Mouse (Mus musculus) myocyte (in vitro differentiated cells): ENCODE data around the gene Adprhl2. TPM values are rescaled to one million over a fixed set of nuclear protein-coding genes. Genes with fewer than 3 reads are reported as not detected.

Experiments
- H3K27me3 ChIP-seq: one replicate; pipeline ENCODE4 v1.6.1; 2011; ENCODE audit not compliant: control insufficient read depth, insufficient read depth, insufficient read length
- H3K36me3 ChIP-seq: one replicate; pipeline ENCODE4 v1.6.1; 2011; ENCODE audit not compliant: control insufficient read depth, insufficient read depth
- H3K4me2 ChIP-seq: one replicate; pipeline ENCODE4 v1.6.1; 2011; ENCODE audit warnings: low read depth, control low read depth
- H3K4me3 ChIP-seq: one replicate; pipeline ENCODE4 v1.5.1; 2011; ENCODE audit warnings: mild to moderate bottlenecking, control low read depth, moderate library complexity
- H3K79me2 ChIP-seq: one replicate; pipeline ENCODE4 v1.6.1; 2011; ENCODE audit not compliant: control insufficient read depth, insufficient read depth
- H3ac ChIP-seq: one replicate; pipeline ENCODE4 v1.6.1; 2011; ENCODE audit not compliant: control insufficient read depth, insufficient read length
- CEBPB ChIP-seq: IDR thresholded peaks from 2 replicates; pipeline ENCODE4 v1.6.1; 2011; ENCODE audit warnings: mild to moderate bottlenecking, moderate library complexity; ENCODE audit not compliant: poor library complexity, insufficient read depth, severe bottlenecking
- E2F4 ChIP-seq: IDR thresholded peaks from one replicate; pipeline ENCODE4 v1.6.1; 2011; ENCODE audit warnings: mild to moderate bottlenecking, control low read depth, moderate library complexity; ENCODE audit not compliant: insufficient read depth
- MAX ChIP-seq: IDR thresholded peaks from one replicate; pipeline ENCODE4 v1.6.1; 2011; ENCODE audit warnings: low read depth, mild to moderate bottlenecking, control low read depth
- MYOD1 ChIP-seq, 3 experiments: IDR thresholded peaks; one replicate each; pipeline ENCODE4 v1.6.1; 2011; ENCODE audit warnings: control low read depth in 2 of 3, low read depth in 2 of 3, mild to moderate bottlenecking in 2 of 3, moderate library complexity in 1 of 3; ENCODE audit not compliant: insufficient read length in 2 of 3, control insufficient read depth in 1 of 3
- MYOG ChIP-seq, 3 experiments: IDR thresholded peaks; one replicate each; pipeline ENCODE4 v1.6.1; 2011; ENCODE audit warnings: control low read depth in 2 of 3, low read depth in 2 of 3, mild to moderate bottlenecking in 2 of 3; ENCODE audit not compliant: insufficient read length in 2 of 3, control insufficient read depth in 1 of 3, insufficient read depth in 1 of 3
- POLR2A ChIP-seq: IDR thresholded peaks from one replicate; pipeline ENCODE4 v1.6.1; 2011; ENCODE audit warnings: low read depth, mild to moderate bottlenecking, control low read depth, moderate library complexity; ENCODE audit not compliant: insufficient read length
- POLR2AphosphoS2 ChIP-seq: IDR thresholded peaks from one replicate; pipeline ENCODE4 v1.6.1; 2011; ENCODE audit warnings: low read depth, control low read depth; ENCODE audit not compliant: insufficient read length
- REST ChIP-seq: IDR thresholded peaks from one replicate; pipeline ENCODE4 v1.6.1; 2011; ENCODE audit warnings: mild to moderate bottlenecking, control low read depth, moderate library complexity; ENCODE audit not compliant: insufficient read depth, insufficient read length
- SRF ChIP-seq: IDR thresholded peaks from one replicate; pipeline ENCODE4 v1.6.1; 2011; ENCODE audit warnings: low read depth; ENCODE audit not compliant: control insufficient read depth, insufficient read length
- TCF12 ChIP-seq: IDR thresholded peaks from one replicate; pipeline ENCODE4 v1.6.1; 2011; ENCODE audit warnings: mild to moderate bottlenecking, control low read depth; ENCODE audit not compliant: poor library complexity, insufficient read depth, severe bottlenecking
- TCF3 ChIP-seq: IDR thresholded peaks from one replicate; pipeline ENCODE4 v1.6.1; 2011; ENCODE audit warnings: low read depth, control low read depth; ENCODE audit not compliant: insufficient read length
- USF1 ChIP-seq: IDR thresholded peaks from one replicate; pipeline ENCODE4 v1.6.1; 2011; ENCODE audit warnings: low read depth, mild to moderate bottlenecking, control low read depth, moderate library complexity
- polyA plus RNA-seq: library from polyadenylated mRNA; unstranded; fragments of >200 nt; fragmentation: generic; extraction: Trizol; gene quantifications from one replicate; pipeline ENCODE4 v1.2.1, GENCODE M21; 2012; ENCODE audit warnings: missing spikeins

Adprhl2 gene
- polyA plus RNA-seq, 1 experiment: 31.5 TPM

DNA sequence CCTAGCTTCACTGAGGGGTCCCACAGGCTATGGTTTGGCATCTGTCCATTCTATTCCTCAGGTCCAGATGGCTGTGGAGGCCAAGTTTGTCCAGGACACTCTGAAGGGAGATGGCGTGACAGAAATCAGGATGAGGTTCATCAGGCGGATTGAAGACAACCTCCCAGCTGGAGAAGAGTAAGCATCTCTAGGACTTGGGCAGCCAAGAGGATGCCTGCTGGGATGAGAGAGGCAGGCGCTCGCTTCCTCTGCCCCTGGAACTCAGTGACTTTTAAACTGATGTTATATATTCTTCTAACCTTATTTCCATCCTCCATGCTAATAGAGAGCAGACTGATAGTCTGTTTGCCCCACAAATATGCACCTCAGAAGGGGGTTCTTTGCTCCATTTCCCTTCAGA is 46.4 kb downstream of the Adprhl2 start:
- H3ac ChIP-seq: no peak overlapping the region
- no peaks in the 10 kb centered on the region for H3K27me3 ChIP-seq
- H3K79me2 ChIP-seq: no peaks in the 10 kb centered on the region
- H3K4me3 ChIP-seq: no peak overlapping the region
- H3K36me3 ChIP-seq: peaks cover 6% of the 10 kb centered on the region
- TF ChIP-seq MYOG (IDR thresholded peaks at IDR 0.05; ENCODE audit: control insufficient read depth in 1 of 3, insufficient read depth in 1 of 3, insufficient read length in 2 of 3, low read depth in 2 of 3) (no peak), MYOD1 (IDR thresholded peaks at IDR 0.05; ENCODE audit: control insufficient read depth in 1 of 3, insufficient read length in 2 of 3, low read depth in 2 of 3) (no peak), REST (no peak), E2F4 (no peak), TCF3 (no peak), TCF12 (no peak), POLR2AphosphoS2 (no peak), SRF (no peak), CEBPB (no peak), POLR2A (no peak), USF1 (no peak), MAX (no peak)
- H3K4me2 ChIP-seq: no peak overlapping the region

DNA sequence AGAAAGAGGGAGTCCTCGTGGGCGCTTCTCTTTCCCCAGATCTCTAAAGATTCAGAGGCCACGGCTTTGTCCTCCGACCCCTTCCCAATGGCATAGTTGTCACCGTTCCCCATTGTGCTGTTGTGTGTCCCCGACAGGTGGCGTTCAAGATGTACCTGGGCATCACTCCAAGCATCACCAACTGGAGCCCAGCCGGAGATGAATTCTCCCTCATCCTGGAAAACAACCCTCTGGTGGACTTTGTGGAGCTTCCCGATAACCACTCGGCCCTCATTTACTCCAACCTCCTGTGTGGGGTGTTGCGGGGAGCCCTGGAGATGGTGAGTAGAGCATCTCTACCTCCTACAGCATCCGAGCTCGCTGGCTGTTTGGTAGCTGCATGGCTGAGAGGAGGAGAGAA is 47.8 kb downstream of the Adprhl2 start:
- no peak for TF ChIP-seq MAX
- no peak for TF ChIP-seq E2F4
- TF ChIP-seq REST: no peak
- no peak for TF ChIP-seq TCF12
- no peak for TF ChIP-seq SRF
- TF ChIP-seq USF1: no peak
- no peak for TF ChIP-seq POLR2AphosphoS2
- TF ChIP-seq CEBPB: no peak
- TF ChIP-seq TCF3: no peak
- no peak for TF ChIP-seq MYOG (IDR thresholded peaks at IDR 0.05; ENCODE audit: control insufficient read depth in 1 of 3, insufficient read depth in 1 of 3, insufficient read length in 2 of 3, low read depth in 2 of 3)
- TF ChIP-seq MYOD1 (IDR thresholded peaks at IDR 0.05; ENCODE audit: control insufficient read depth in 1 of 3, insufficient read length in 2 of 3, low read depth in 2 of 3): no peak
- TF ChIP-seq POLR2A: no peak
- Histone ChIP-seq H3K4me2 (no peak overlapping the region), H3K27me3 (no peaks in the 10 kb centered on the region), H3K4me3 (no peak overlapping the region), H3ac (no peak overlapping the region), H3K36me3 (peaks cover 6% of the 10 kb centered on the region), H3K79me2 (peaks cover 5% of the 10 kb centered on the region)

DNA sequence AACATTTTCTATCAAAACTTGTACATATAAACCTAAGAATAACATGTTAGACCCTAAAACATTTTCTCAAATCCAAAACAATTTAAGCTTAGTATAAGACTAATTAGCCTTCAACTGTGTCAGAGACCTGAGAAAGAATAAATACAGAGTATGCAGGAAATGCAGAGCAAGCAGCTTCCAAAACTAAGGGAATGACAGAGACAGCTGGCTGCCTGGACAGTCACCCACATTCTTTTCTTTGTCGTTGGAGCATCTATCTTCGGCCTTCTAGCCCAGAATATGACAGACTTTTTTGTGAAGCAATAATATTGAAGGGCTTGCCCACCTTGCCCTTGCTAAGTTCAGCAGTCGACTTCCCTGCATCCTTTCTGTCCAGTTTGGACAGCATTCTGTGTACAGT is 52.2 kb downstream of the Adprhl2 start:
- Histone ChIP-seq H3K27me3 (no peaks in the 10 kb centered on the region), H3K36me3 (no peaks in the 10 kb centered on the region), H3K4me2 (peak overlapping the region; percentile 37), H3K4me3 (no peak overlapping the region), H3ac (no peak overlapping the region), H3K79me2 (peaks cover 28% of the 10 kb centered on the region)
- TF ChIP-seq TCF3: no peak
- no peak for TF ChIP-seq MAX
- no peak for TF ChIP-seq TCF12
- TF ChIP-seq REST: no peak
- peak; percentile 79 to 96 (median 90) for TF ChIP-seq MYOD1 (IDR thresholded peaks at IDR 0.05; ENCODE audit: control insufficient read depth in 1 of 3, insufficient read length in 2 of 3, low read depth in 2 of 3)
- no peak for TF ChIP-seq CEBPB
- no peak for TF ChIP-seq USF1
- no peak for TF ChIP-seq SRF
- peak in 1 of 3 experiments; percentile 23 for TF ChIP-seq MYOG (IDR thresholded peaks at IDR 0.05; ENCODE audit: control insufficient read depth in 1 of 3, insufficient read depth in 1 of 3, insufficient read length in 2 of 3, low read depth in 2 of 3)
- TF ChIP-seq E2F4: no peak
- no peak for TF ChIP-seq POLR2A
- no peak for TF ChIP-seq POLR2AphosphoS2

Other genes with a start within 250 kb of the Adprhl2 start
- 50.5 TPM for gene Lsm10, start 225.1 kb downstream of the Adprhl2 start, polyA plus RNA-seq
- 25.9 TPM for gene Stk40, start 217.7 kb downstream of the Adprhl2 start, polyA plus RNA-seq
- gene Eva1b, start 174.0 kb downstream of the Adprhl2 start, polyA plus RNA-seq: 28.6 TPM
- 0.23 TPM for gene Sh3d21, start 158.2 kb downstream of the Adprhl2 start, polyA plus RNA-seq
- gene Thrap3, start 118.9 kb downstream of the Adprhl2 start, polyA plus RNA-seq: 56.6 TPM
- gene Map7d1, start 65.4 kb downstream of the Adprhl2 start, polyA plus RNA-seq: 236 TPM
- gene Trappc3, start 59.4 kb downstream of the Adprhl2 start, polyA plus RNA-seq: 84.1 TPM
- 0.06 TPM for gene Col8a2, start 34.9 kb downstream of the Adprhl2 start, polyA plus RNA-seq
- 0.49 TPM for gene Tekt2, start 4.0 kb upstream of the Adprhl2 start, polyA plus RNA-seq
- gene Ago3, start 107.9 kb upstream of the Adprhl2 start, polyA plus RNA-seq: 4.5 TPM
- gene Ago1, start 146.9 kb upstream of the Adprhl2 start, polyA plus RNA-seq: 8.4 TPM
- 0.02 TPM for gene Ago4, start 211.8 kb upstream of the Adprhl2 start, polyA plus RNA-seq
- gene Clspn, start 235.2 kb upstream of the Adprhl2 start, polyA plus RNA-seq: 1.7 TPM